Mouse (Mus musculus) thymus, postnatal 10 days (tissue): ENCODE measurements around the gene Snrpd3.
"Not testable (repeated sequence)": the region's sequence is repeated elsewhere in the genome, so short reads cannot be mapped to it uniquely, and the experiment has no call there.

Experiments
- DNase-seq, 2 experiments: peaks; one replicate each; pipeline ENCODE4 v3.0.0; 2021; ENCODE audit warnings: low spot score in 2 of 2

Gene Snrpd3

GRCm38 (mm10) chr10:75566765-75567164, 49.4 kb downstream of the Snrpd3 start:
- DNase-seq: not testable (repeated sequence)

- no peak for DNase-seq
Observed at GRCm38 (mm10) chr10:75568029-75568428, 50.7 kb downstream of the Snrpd3 start.

- DNase-seq: no peak
Observed at GRCm38 (mm10) chr10:75568441-75568840, 51.1 kb downstream of the Snrpd3 start.

GRCm38 (mm10) chr10:75568851-75569250, 51.5 kb downstream of the Snrpd3 start:
- no peak for DNase-seq

GRCm38 (mm10) chr10:75570981-75571657, 53.8 kb downstream of the Snrpd3 start:
- no peak for DNase-seq

GRCm38 (mm10) chr10:75571937-75572336, 54.6 kb downstream of the Snrpd3 start:
- DNase-seq: no peak

GRCm38 (mm10) chr10:75573181-75573580, 55.8 kb downstream of the Snrpd3 start:
- DNase-seq: no peak

- DNase-seq: no peak
Observed at GRCm38 (mm10) chr10:75573965-75574364, 56.6 kb downstream of the Snrpd3 start.

- DNase-seq: no peak
Observed at GRCm38 (mm10) chr10:75579129-75579528, 61.8 kb downstream of the Snrpd3 start.

GRCm38 (mm10) chr10:75585876-75586552, 68.7 kb downstream of the Snrpd3 start:
- DNase-seq: peak; percentile 84 to 95

GRCm38 (mm10) chr10:75586553-75586879, 69.2 kb downstream of the Snrpd3 start:
- DNase-seq: no peak
